Mouse (Mus musculus) small intestine, adult 2 months (tissue): Measurements from ENCODE around the gene Psmd12. TPM values are rescaled to one million over a fixed set of nuclear protein-coding genes. Genes with fewer than 3 reads are reported as not detected.

Source experiments
- H3K27ac ChIP-seq: fragments of 200-500 bp; 2 replicates; pipeline ENCODE4 v1.5.1; 2012; ENCODE audit warnings: low read depth, low read length, control low read depth, inconsistent platforms; ENCODE audit not compliant: insufficient read depth
- H3K27me3 ChIP-seq: fragments of 200-500 bp; 2 replicates; pipeline ENCODE4 v1.6.1; 2012; ENCODE audit warnings: mild to moderate bottlenecking, moderate library complexity, low read length, inconsistent platforms; ENCODE audit not compliant: control insufficient read depth, insufficient read depth
- H3K36me3 ChIP-seq: fragments of 200-500 bp; 2 replicates; pipeline ENCODE4 v1.6.1; 2012; ENCODE audit warnings: mild to moderate bottlenecking, low read length, control low read depth, inconsistent platforms; ENCODE audit not compliant: control insufficient read depth, insufficient read depth
- H3K4me1 ChIP-seq: fragments of 200-500 bp; 2 replicates; pipeline ENCODE4 v1.6.1; 2012; ENCODE audit warnings: low read length, inconsistent platforms, mixed read lengths; ENCODE audit not compliant: control insufficient read depth, insufficient read depth, insufficient read length
- H3K4me3 ChIP-seq: fragments of 200-500 bp; 2 replicates; pipeline ENCODE4 v1.5.1; 2012; ENCODE audit warnings: low read depth, mild to moderate bottlenecking, control low read depth, inconsistent platforms, low read length, moderate library complexity
- CTCF ChIP-seq: fragments of 200-500 bp; IDR thresholded peaks from 2 replicates; pipeline ENCODE4 v1.5.1; 2012; ENCODE audit warnings: low read depth, mild to moderate bottlenecking, control low read depth, inconsistent platforms, low read length, moderate library complexity, mixed read lengths; ENCODE audit not compliant: insufficient replicate concordance, insufficient read length; ENCODE audit errors: extremely low read depth
- POLR2A ChIP-seq: fragments of 200-500 bp; IDR thresholded peaks from 2 replicates; pipeline ENCODE4 v1.6.1; 2012; ENCODE audit warnings: low read depth, mild to moderate bottlenecking, control low read depth, inconsistent platforms, low read length, moderate library complexity
- WGBS: fragments of 180-500 bp; shearing (Covaris S2); methylation state at CpG from one replicate; pipeline ENCODE4 v1.1.7; 2018; 5-methylcytosine and 5-hydroxymethylcytosine counted together
- polyA plus RNA-seq: library from polyadenylated mRNA; depleted of rRNA; stranded (reverse); fragments of >200 nt; gene quantifications from 2 replicates; pipeline ENCODE4 v1.2.3, GENCODE M21; 2012

Psmd12 gene
- polyA plus RNA-seq, 1 experiment: 3.6 TPM

DNA sequence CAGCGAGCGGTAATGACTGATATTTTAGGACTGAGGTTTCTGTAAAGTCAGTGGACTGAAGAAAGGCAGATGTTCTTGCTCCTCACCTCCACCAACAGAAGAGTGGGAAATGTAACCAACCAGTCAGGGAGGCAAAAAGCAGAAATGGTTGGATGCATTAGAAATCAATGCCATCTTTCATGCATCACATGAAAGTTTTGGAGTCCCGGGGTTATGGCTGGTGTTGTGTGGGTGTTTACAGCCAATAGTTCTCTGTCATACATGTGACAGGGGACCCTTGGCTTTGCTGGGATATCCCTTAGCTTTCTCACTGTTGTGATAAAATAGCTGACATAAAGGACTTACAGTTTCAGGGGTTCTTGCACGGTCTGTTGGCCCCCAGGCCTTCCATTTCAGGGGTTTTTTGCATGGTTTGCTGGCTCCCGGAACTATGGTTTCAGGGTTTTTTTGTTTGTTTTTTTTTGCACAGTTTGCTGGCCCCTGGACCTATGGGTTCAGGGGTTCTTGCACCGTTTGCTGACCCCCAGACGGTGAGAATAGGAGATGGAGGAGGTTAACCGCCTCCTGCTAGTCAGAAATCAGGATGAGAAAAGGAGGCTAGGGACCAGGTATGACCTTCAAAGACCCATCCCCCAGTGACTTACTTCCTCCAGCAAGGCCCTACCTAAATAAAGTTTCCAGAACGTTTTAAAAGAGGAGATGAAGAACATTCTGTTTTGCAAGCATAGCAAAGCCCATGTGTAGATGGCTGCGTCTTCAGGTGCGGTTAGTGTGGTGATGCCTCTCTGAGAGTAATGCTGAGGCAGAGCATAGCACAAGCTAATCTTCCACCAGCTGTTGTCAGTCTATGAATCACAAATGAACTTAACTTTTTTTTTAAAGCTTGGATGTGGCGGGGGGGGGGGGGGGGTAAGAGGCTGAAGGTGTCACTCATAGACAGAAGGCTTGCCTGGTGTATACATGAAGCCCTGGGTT lies 35.9 kb upstream of the Psmd12 start:
- peak overlapping the region; percentile 49; the same call in 1 of the 2 replicates for H3K27ac ChIP-seq
- peaks cover 7% of the 10 kb centered on the region; the same call in 1 of the 2 replicates for H3K4me1 ChIP-seq
- H3K4me3 ChIP-seq: no peak overlapping the region
- no peak for TF ChIP-seq POLR2A
- TF ChIP-seq CTCF: no peak
- no peaks in the 10 kb centered on the region for H3K36me3 ChIP-seq
- 80% methylated on average over 12 of the region's 12 CpGs for WGBS
- H3K27me3 ChIP-seq: no peaks in the 10 kb centered on the region

DNA sequence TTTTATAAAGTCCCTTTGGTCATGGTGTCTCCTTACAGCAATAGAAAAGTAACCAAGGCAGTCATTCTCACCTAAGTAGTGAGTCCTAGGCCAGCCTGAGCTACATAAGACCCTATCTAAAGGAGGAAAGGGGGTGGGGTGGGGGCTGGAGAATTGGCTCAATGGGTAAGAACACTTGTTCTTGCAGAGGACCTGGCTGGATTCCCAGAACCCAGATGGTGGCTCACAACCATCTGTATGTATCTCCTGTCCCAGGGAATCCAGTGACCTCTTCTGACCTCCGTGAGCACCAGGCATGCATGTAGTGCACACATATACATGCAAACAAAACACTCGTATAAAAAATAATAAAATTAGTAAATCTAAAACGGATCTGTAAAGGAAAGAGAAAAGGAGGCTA lies 33.6 kb upstream of the Psmd12 start:
- no peak overlapping the region for H3K27ac ChIP-seq
- H3K4me1 ChIP-seq: peaks cover 7% of the 10 kb centered on the region; the same call in 1 of the 2 replicates
- TF ChIP-seq POLR2A (no peak), CTCF (no peak)
- no peak overlapping the region for H3K4me3 ChIP-seq
- H3K36me3 ChIP-seq: no peaks in the 10 kb centered on the region
- WGBS: 82% methylated on average over 3 of the region's 3 CpGs
- no peaks in the 10 kb centered on the region for H3K27me3 ChIP-seq

DNA sequence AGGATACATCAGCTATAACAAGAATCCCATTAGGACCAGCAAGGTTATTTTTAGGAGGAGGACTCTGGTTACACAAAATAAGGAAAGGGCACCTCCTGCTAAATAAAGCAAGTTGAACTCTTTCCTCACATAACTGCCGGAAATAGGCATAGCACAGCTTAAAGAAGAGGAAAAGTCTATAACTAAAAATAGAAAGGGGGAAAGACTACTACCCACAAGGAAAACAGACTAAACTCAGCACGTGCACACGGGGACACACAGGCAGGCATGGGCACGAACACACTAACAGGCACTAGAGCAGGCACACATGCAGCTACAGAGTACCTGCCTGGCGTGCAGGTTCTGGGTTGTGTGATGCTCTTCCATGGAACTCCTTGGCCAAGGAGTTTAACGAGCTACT lies 32.6 kb upstream of the Psmd12 start:
- Histone ChIP-seq H3K4me1 (peaks cover 4% of the 10 kb centered on the region; the same call in 1 of the 2 replicates), H3K36me3 (no peaks in the 10 kb centered on the region), H3K27ac (no peak overlapping the region), H3K27me3 (no peaks in the 10 kb centered on the region), H3K4me3 (no peak overlapping the region)
- no peak for TF ChIP-seq POLR2A
- TF ChIP-seq CTCF: no peak
- 76% methylated on average over 6 of the region's 6 CpGs for WGBS

DNA sequence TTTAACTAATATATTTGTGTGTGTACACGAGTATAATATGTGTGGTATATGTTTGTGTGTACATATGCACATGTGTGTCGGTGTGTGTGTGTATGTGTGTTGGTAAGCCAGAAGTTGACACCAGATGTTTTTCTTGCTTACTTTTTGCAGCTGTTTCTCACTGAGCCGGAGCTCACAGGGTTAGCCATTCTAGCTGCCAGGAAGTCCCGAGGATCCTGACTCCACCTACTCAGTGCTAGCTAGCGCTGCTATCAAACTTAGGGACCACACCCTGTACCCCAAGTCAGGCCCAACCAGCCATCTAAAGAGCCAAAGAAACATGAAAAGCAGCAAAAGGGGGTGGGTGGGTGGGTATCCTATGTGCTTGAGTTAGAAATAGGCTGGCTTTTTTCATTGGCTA lies 31.9 kb upstream of the Psmd12 start:
- Histone ChIP-seq H3K27ac (no peak overlapping the region), H3K27me3 (no peaks in the 10 kb centered on the region), H3K4me1 (peaks cover 4% of the 10 kb centered on the region; the same call in 1 of the 2 replicates), H3K36me3 (no peaks in the 10 kb centered on the region), H3K4me3 (no peak overlapping the region)
- 31% methylated on average over 5 of the region's 5 CpGs for WGBS
- no peak for TF ChIP-seq POLR2A
- TF ChIP-seq CTCF: no peak

GRCm38 (mm10) chr11:107447915-107448314 lies 31.4 kb upstream of the Psmd12 start:
- Histone ChIP-seq H3K36me3 (no peaks in the 10 kb centered on the region), H3K27ac (no peak overlapping the region), H3K27me3 (no peaks in the 10 kb centered on the region), H3K4me3 (no peak overlapping the region), H3K4me1 (peaks cover 4% of the 10 kb centered on the region; the same call in 1 of the 2 replicates)
- 81% methylated on average over 9 of the region's 9 CpGs for WGBS
- TF ChIP-seq POLR2A: no peak
- TF ChIP-seq CTCF: no peak

- H3K4me3 ChIP-seq: no peak overlapping the region
- WGBS: 66% methylated on average over 17 of the region's 17 CpGs
- peaks cover 4% of the 10 kb centered on the region; the same call in 1 of the 2 replicates for H3K4me1 ChIP-seq
- TF ChIP-seq POLR2A (no peak), CTCF (no peak)
- H3K27me3 ChIP-seq: no peaks in the 10 kb centered on the region
- H3K27ac ChIP-seq: peak overlapping the region; percentile 41; the same call in 1 of the 2 replicates
- H3K36me3 ChIP-seq: no peaks in the 10 kb centered on the region
Measured at GRCm38 (mm10) chr11:107449169-107449910, 29.9 kb upstream of the Psmd12 start.

GRCm38 (mm10) chr11:107450097-107450496 lies 29.2 kb upstream of the Psmd12 start:
- Histone ChIP-seq H3K4me3 (no peak overlapping the region), H3K36me3 (no peaks in the 10 kb centered on the region), H3K27me3 (no peaks in the 10 kb centered on the region), H3K27ac (peak overlapping the region; percentile 56), H3K4me1 (peaks cover 4% of the 10 kb centered on the region; the same call in 1 of the 2 replicates)
- WGBS: 74% methylated on average over 6 of the region's 6 CpGs
- TF ChIP-seq CTCF: no peak
- no peak for TF ChIP-seq POLR2A
